Mouse (Mus musculus) myocyte (in vitro differentiated cells): Measurements from ENCODE around the gene Ranbp1.

Source experiments
- CEBPB ChIP-seq: IDR thresholded peaks from 2 replicates; pipeline ENCODE4 v1.6.1; 2011; ENCODE audit warnings: mild to moderate bottlenecking, moderate library complexity; ENCODE audit not compliant: poor library complexity, insufficient read depth, severe bottlenecking
- E2F4 ChIP-seq: IDR thresholded peaks from one replicate; pipeline ENCODE4 v1.6.1; 2011; ENCODE audit warnings: mild to moderate bottlenecking, control low read depth, moderate library complexity; ENCODE audit not compliant: insufficient read depth
- MYOD1 ChIP-seq, 3 experiments: IDR thresholded peaks; one replicate each; pipeline ENCODE4 v1.6.1; 2011; ENCODE audit warnings: control low read depth in 2 of 3, low read depth in 2 of 3, mild to moderate bottlenecking in 2 of 3, moderate library complexity in 1 of 3; ENCODE audit not compliant: insufficient read length in 2 of 3, control insufficient read depth in 1 of 3
- MYOG ChIP-seq, 3 experiments: IDR thresholded peaks; one replicate each; pipeline ENCODE4 v1.6.1; 2011; ENCODE audit warnings: control low read depth in 2 of 3, low read depth in 2 of 3, mild to moderate bottlenecking in 2 of 3; ENCODE audit not compliant: insufficient read length in 2 of 3, control insufficient read depth in 1 of 3, insufficient read depth in 1 of 3
- POLR2A ChIP-seq: IDR thresholded peaks from one replicate; pipeline ENCODE4 v1.6.1; 2011; ENCODE audit warnings: low read depth, mild to moderate bottlenecking, control low read depth, moderate library complexity; ENCODE audit not compliant: insufficient read length
- SRF ChIP-seq: IDR thresholded peaks from one replicate; pipeline ENCODE4 v1.6.1; 2011; ENCODE audit warnings: low read depth; ENCODE audit not compliant: control insufficient read depth, insufficient read length
- TCF12 ChIP-seq: IDR thresholded peaks from one replicate; pipeline ENCODE4 v1.6.1; 2011; ENCODE audit warnings: mild to moderate bottlenecking, control low read depth; ENCODE audit not compliant: poor library complexity, insufficient read depth, severe bottlenecking

- TF ChIP-seq MYOG (IDR thresholded peaks at IDR 0.05; ENCODE audit: control insufficient read depth in 1 of 3, insufficient read depth in 1 of 3, insufficient read length in 2 of 3, low read depth in 2 of 3) (peak in 1 of 3 experiments; percentile 4), E2F4 (no peak), POLR2A (no peak), SRF (no peak), TCF12 (no peak), MYOD1 (IDR thresholded peaks at IDR 0.05; ENCODE audit: control insufficient read depth in 1 of 3, insufficient read length in 2 of 3, low read depth in 2 of 3) (no peak), CEBPB (no peak)
Observed at GRCm38 (mm10) chr16:18288581-18289061, 40.1 kb upstream of the Ranbp1 start.
